Mouse (Mus musculus) CH12.LX (cell line): ENCODE data around the gene Stk39.

Source experiments
- BHLHE40 ChIP-seq: IDR thresholded peaks from 2 replicates; pipeline ENCODE4 v1.6.1; 2011; ENCODE audit warnings: mild to moderate bottlenecking, low read depth, low read length, improper control_type of control experiment
- CHD2 ChIP-seq: IDR thresholded peaks from 2 replicates; pipeline ENCODE4 v1.6.1; 2011; ENCODE audit warnings: low read length, improper control_type of control experiment
- CTCF ChIP-seq, 2 experiments: IDR thresholded peaks in 1 of 2; conservative IDR thresholded peaks in 1 of 2; 2 replicates each; pipeline ENCODE4 v1.5.1; 2011 to 2012; ENCODE audit warnings: low read depth in 2 of 2, low read length in 2 of 2, improper control_type of control experiment in 1 of 2, inconsistent platforms in 1 of 2, mild to moderate bottlenecking in 1 of 2, moderate library complexity in 1 of 2
- E2F4 ChIP-seq: IDR thresholded peaks from 2 replicates; pipeline ENCODE4 v1.6.1; 2011; ENCODE audit warnings: low read depth, low read length, improper control_type of control experiment; ENCODE audit not compliant: insufficient replicate concordance
- HCFC1 ChIP-seq: IDR thresholded peaks from 2 replicates; pipeline ENCODE4 v1.6.1; 2012; ENCODE audit warnings: low read depth, mild to moderate bottlenecking, inconsistent platforms, low read length, improper control_type of control experiment
- KAT2A ChIP-seq: IDR thresholded peaks from 2 replicates; pipeline ENCODE4 v1.6.1; 2012; ENCODE audit warnings: low read length, improper control_type of control experiment, inconsistent platforms; ENCODE audit not compliant: insufficient replicate concordance
- MAFK ChIP-seq: IDR thresholded peaks from 2 replicates; pipeline ENCODE4 v1.6.1; 2011; ENCODE audit warnings: low read length, improper control_type of control experiment; ENCODE audit not compliant: insufficient replicate concordance
- MAX ChIP-seq: IDR thresholded peaks from 2 replicates; pipeline ENCODE4 v1.6.1; 2011; ENCODE audit warnings: low read length, improper control_type of control experiment
- MXI1 ChIP-seq: IDR thresholded peaks from 2 replicates; pipeline ENCODE4 v1.6.1; 2011; ENCODE audit warnings: mild to moderate bottlenecking, low read depth, low read length, improper control_type of control experiment
- NELFE ChIP-seq: IDR thresholded peaks from 2 replicates; pipeline ENCODE4 v1.6.1; 2011; ENCODE audit warnings: low read depth, low read length, improper control_type of control experiment
- POLR2A ChIP-seq: IDR thresholded peaks from 2 replicates; pipeline ENCODE4 v1.6.1; 2011; ENCODE audit warnings: low read depth, mild to moderate bottlenecking, improper control_type of control experiment, low read length
- SIN3A ChIP-seq: IDR thresholded peaks from 2 replicates; pipeline ENCODE4 v1.6.1; 2012; ENCODE audit warnings: low read length, improper control_type of control experiment, inconsistent platforms
- TCF12 ChIP-seq: IDR thresholded peaks from 2 replicates; pipeline ENCODE4 v1.6.1; 2014; ENCODE audit warnings: low read depth, mild to moderate bottlenecking, inconsistent platforms, low read length, improper control_type of control experiment
- ZC3H11A ChIP-seq: IDR thresholded peaks from 2 replicates; pipeline ENCODE4 v1.6.1; 2012; ENCODE audit warnings: low read depth, mild to moderate bottlenecking, inconsistent platforms, low read length, improper control_type of control experiment

DNA sequence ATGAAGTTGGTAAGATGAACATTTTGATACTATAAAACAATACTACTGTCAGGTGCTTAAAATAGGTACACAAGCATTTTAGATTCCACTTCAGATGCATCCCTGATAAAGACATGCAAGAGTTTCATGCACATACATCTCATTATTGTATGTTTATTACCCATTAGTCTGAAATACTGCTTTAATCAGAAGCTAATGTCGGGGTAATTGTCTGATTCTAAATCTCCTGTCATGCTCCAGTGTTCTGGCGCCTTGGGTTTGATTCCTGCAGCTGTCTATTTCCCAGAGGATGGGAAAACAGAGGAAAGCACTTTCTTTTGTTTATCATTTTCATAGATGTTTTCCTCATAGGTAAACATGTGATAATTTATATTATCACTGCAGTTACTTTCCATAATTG is 31.1 kb upstream of the Stk39 start:
- TF ChIP-seq TCF12 (no peak), MXI1 (no peak), BHLHE40 (no peak), NELFE (no peak), POLR2A (no peak), ZC3H11A (no peak), KAT2A (no peak), MAFK (no peak), HCFC1 (no peak), E2F4 (no peak), CTCF (conservative IDR thresholded peaks at IDR 0.05 in 1 of 2, IDR thresholded peaks at IDR 0.05 in 1 of 2; ENCODE audit: low read depth in 2 of 2, low read length in 2 of 2) (no peak), SIN3A (no peak), MAX (no peak), CHD2 (no peak)
